Mouse (Mus musculus) olfactory bulb, adult 2 months (tissue): ENCODE data around the gene Parp9. TPM values are rescaled to one million over a fixed set of nuclear protein-coding genes. Genes with fewer than 3 reads are reported as not detected.

ENCODE experiments used
- H3K27ac ChIP-seq: fragments of 200-500 bp; 2 replicates; pipeline ENCODE4 v1.5.1; 2012; ENCODE audit warnings: low read depth, low read length; ENCODE audit not compliant: insufficient read depth
- H3K4me1 ChIP-seq: fragments of 200-500 bp; 2 replicates; pipeline ENCODE4 v1.6.1; 2012; ENCODE audit warnings: low read length; ENCODE audit not compliant: control insufficient read depth, insufficient read depth
- H3K4me3 ChIP-seq: fragments of 200-500 bp; 2 replicates; pipeline ENCODE4 v1.5.1; 2012; ENCODE audit warnings: mild to moderate bottlenecking, low read depth, low read length, moderate library complexity; ENCODE audit not compliant: insufficient read depth
- CTCF ChIP-seq: fragments of 200-500 bp; IDR thresholded peaks from 2 replicates; pipeline ENCODE4 v1.5.1; 2012; ENCODE audit warnings: low read depth, mild to moderate bottlenecking, low read length, moderate library complexity; ENCODE audit not compliant: insufficient read depth
- POLR2A ChIP-seq: fragments of 200-500 bp; IDR thresholded peaks from 2 replicates; pipeline ENCODE4 v1.6.1; 2012; ENCODE audit warnings: mild to moderate bottlenecking, low read depth, low read length, moderate library complexity; ENCODE audit not compliant: insufficient read depth
- WGBS: fragments of 180-500 bp; shearing (Covaris S2); methylation state at CpG from one replicate; pipeline ENCODE4 v1.1.7; 2018; 5-methylcytosine and 5-hydroxymethylcytosine counted together
- polyA plus RNA-seq: library from polyadenylated mRNA; stranded (reverse); fragments of >200 nt; gene quantifications from 2 replicates; pipeline ENCODE4 v1.2.4, GENCODE M21; 2012; ENCODE audit warnings: low replicate concordance; ENCODE audit not compliant: missing spikeins, insufficient read depth, insufficient read length

Gene Parp9
- polyA plus RNA-seq, 1 experiment: not detected

DNA sequence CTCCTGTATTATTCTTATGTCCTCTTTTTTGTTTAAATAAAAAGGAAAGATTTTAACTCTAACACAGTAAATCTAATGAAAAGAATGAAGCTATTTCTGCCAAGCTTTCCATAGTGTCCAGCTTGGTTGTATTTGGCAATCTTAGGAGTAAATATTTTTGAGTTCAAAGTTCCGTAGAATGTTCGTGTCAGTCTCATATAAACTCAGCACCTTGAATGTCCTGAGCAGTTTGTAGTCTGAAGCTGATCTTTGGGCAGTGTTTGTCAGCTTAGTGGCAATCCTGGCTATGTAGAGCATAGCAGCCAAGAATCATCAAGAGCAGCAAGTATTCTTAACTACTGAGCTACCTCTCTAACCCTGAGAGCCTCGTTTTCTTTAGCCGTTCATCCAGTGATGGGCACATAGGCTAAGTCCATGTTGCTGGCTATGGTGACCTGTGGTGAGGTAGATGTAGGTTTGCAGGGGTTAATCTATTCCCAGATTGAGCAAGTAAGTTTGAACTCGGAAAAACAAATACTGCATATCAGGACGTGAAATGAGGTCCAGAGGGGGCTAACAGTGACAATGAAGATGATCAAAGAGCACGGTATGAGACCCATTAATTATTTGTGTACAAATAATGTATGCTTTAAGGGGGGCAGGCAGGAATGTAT is 14.6 kb upstream of the Parp9 start:
- Histone ChIP-seq H3K27ac (no peak overlapping the region), H3K4me3 (no peak overlapping the region), H3K4me1 (no peaks in the 10 kb centered on the region)
- no peak for TF ChIP-seq POLR2A
- no peak for TF ChIP-seq CTCF
- 82% methylated on average over 7 of the region's 7 CpGs for WGBS

- Histone ChIP-seq H3K4me3 (no peak overlapping the region), H3K4me1 (no peaks in the 10 kb centered on the region), H3K27ac (no peak overlapping the region)
- WGBS: 89% methylated on average over 5 of the region's 5 CpGs
- TF ChIP-seq CTCF (no peak), POLR2A (no peak)
These were observed 13.9 kb upstream of the Parp9 start for GRCm38 (mm10) chr16:35924341-35924740.

DNA sequence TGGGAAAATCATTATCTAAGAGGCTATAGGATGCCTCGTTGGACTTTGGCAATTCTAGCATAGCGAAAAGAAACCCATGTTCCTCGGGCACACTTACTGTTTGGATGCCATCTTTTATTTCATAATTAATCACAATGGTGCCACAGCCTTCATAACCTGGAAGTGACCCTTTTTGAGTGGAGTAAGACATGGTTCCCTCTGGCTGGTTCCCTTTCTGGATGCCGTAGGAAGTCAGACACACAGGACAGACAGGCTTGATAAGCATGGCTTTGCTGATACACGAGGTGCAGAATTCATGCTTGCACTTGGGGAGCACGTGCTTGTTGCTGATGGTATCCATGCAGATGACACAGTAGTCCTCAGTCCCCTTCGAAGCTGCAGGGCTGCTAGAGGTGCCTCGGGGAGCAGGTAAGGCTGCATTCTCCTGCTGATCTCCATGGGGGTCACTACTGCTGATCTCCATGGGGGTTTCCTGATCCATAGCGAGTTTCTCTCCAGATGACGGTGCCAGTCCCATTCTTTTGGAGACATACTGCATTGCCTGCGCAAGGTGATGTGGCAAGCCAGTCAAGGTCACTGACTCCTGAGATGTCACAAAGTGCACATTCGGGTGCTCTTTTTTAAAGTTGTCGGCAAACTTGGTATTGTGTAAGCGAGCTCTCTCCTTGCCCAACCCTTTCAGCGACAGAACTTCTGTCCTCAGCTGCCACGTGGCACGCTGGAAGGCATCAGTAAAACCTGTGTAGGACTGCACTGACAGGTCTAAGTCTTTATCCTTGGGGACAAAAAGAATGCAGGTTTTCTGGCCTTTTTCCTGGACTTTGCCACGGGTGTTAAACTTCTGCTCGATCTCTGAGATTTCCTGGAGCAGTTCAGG is 5.9 kb upstream of the Parp9 start:
- no peak for TF ChIP-seq CTCF
- no peak for TF ChIP-seq POLR2A
- H3K27ac ChIP-seq: no peak overlapping the region
- H3K4me1 ChIP-seq: no peaks in the 10 kb centered on the region
- 92% methylated on average over 19 of the region's 19 CpGs for WGBS
- no peak overlapping the region for H3K4me3 ChIP-seq

DNA sequence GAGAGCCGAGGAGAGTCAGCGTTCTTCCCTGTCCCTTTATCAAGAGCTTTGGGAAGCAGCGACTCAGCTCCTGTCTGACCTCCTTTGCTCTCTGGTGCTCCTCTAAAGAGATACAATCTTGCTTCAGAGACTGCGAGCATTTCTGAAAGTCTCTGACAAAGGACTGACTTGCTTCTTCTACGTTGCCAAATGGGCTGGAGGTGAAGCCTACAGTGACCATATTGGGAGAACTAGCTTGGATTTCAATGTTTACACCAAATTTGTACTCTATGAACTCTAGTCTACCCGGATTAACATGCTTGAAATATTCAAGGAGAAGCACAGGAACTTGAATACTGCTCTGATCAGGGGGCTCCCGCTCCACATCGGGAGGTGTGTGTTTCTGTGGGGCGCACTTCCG is 5.1 kb upstream of the Parp9 start:
- Histone ChIP-seq H3K4me1 (no peaks in the 10 kb centered on the region), H3K4me3 (no peak overlapping the region), H3K27ac (no peak overlapping the region)
- WGBS: 89% methylated on average over 10 of the region's 10 CpGs
- TF ChIP-seq POLR2A (no peak), CTCF (no peak)

DNA sequence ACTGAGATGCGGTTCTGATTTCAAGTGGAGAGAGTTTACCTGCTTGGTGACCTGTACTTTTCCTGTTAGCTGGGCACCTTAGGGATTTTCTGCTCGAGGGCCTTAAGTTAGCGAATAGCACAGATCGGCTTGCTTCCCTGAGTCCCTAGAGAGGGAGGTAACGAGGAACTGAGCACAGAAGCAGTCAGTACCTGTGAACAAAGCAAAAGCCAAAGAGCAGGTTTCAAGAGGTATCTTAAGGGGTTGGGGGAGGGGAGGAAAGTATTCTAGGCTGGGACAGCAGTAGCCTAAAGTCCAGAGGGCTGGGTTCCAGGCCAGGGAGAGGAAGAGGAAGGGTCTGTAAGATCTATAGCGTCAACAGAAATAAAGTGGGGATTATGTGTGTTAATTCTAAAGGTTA is 991 bp downstream of the Parp9 start:
- Histone ChIP-seq H3K4me1 (no peaks in the 10 kb centered on the region), H3K4me3 (peak overlapping the region; percentile 66), H3K27ac (no peak overlapping the region)
- no peak for TF ChIP-seq CTCF
- no peak for TF ChIP-seq POLR2A
- WGBS: 15% methylated on average over 6 of the region's 6 CpGs

DNA sequence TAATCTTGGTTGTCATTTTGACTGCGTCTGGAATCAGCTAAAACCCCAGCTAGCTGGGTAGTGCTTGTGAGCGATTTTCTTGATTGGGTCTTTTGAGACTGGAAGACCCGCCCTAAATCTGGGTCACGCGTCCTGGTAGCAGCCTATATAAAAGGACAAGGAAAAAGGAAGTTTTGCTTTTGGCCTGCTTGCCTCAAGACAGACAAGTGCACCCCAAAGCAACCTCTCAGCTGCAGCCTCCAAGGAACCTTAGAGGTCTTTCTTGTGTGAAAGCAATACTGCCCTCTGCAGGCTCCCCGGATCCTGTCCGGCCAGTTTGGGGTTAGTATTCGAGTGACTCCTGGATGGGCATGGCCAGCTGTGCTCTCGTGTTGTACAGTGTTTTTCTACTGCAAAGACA is 1.4 kb downstream of the Parp9 start:
- no peak overlapping the region for H3K27ac ChIP-seq
- TF ChIP-seq CTCF (no peak), POLR2A (no peak)
- WGBS: 9% methylated on average over 9 of the region's 9 CpGs
- H3K4me3 ChIP-seq: no peak overlapping the region
- no peaks in the 10 kb centered on the region for H3K4me1 ChIP-seq

DNA sequence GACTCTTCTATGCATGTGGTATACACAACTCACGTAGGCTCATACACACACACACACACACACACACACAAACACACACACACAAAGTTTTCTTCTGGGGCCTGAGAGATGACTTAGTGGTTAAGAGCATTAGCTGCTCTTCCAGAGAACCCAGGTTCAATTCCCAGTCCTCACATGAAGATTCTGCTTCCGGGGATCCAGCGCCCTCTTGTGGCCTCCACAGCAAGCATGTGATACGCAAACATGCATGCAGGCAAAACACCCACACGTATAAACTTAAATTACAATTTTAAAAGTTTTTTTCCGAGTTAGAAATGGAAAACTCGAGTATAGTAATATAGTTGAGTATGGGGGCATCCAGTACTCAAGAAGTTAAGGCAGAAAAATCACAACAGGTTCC is 3.1 kb downstream of the Parp9 start:
- Histone ChIP-seq H3K4me3 (no peak overlapping the region), H3K4me1 (no peaks in the 10 kb centered on the region), H3K27ac (no peak overlapping the region)
- 87% methylated on average over 7 of the region's 7 CpGs for WGBS
- TF ChIP-seq POLR2A (no peak), CTCF (no peak)

GRCm38 (mm10) chr16:35949264-35949663 is 11.0 kb downstream of the Parp9 start:
- no peak overlapping the region for H3K27ac ChIP-seq
- no peaks in the 10 kb centered on the region for H3K4me1 ChIP-seq
- TF ChIP-seq CTCF: no peak
- TF ChIP-seq POLR2A: no peak
- H3K4me3 ChIP-seq: no peak overlapping the region
- WGBS: 81% methylated on average over 5 of the region's 5 CpGs

GRCm38 (mm10) chr16:35951216-35951615 is 12.9 kb downstream of the Parp9 start:
- 96% methylated on average over 3 of the region's 3 CpGs for WGBS
- TF ChIP-seq CTCF (no peak), POLR2A (no peak)
- Histone ChIP-seq H3K4me3 (no peak overlapping the region), H3K4me1 (no peaks in the 10 kb centered on the region), H3K27ac (no peak overlapping the region)
